Mouse (Mus musculus): Measurements from ENCODE around the gene Nup107. TPM values are rescaled to one million over a fixed set of nuclear protein-coding genes. Genes with fewer than 3 reads are reported as not detected.
"Not testable (repeated sequence)": the region's sequence is repeated elsewhere in the genome, so short reads cannot be mapped to it uniquely, and the experiment has no call there.

The Nup107 gene
- polyA plus RNA-seq, 1 experiment from 2014 or later, result 30.0 TPM

DNA sequence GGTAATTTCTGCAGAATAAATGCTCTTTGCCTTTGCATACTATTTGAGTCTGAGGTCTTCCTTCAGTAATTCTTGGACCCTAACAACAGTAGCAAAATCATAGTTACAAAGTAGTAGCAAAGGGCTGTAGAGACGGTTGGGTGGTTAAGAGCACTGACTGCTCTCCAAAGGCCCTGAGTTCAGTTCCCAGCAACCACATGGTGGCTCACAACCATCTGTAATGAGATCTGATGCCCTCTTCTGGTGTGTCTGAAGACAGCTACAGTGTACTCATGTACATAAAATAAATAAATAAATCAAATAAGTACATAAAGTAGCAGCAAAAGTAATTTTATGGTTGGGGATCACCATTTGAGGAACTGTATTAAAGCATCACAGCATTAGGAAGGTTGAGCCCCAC lies 76.9 kb downstream of the Nup107 start:
- not testable (repeated sequence) for H3K4me3 ChIP-seq (ENCODE audit: low read depth, low read length); H3K36me3 ChIP-seq (ENCODE audit: control insufficient read depth, insufficient read depth); H3K27ac ChIP-seq (ENCODE audit: low read length); H3K4me1 ChIP-seq (ENCODE audit: control insufficient read depth, low read depth, low read length); ATAC-seq (ENCODE audit: low read depth); H3K4me2 ChIP-seq (ENCODE audit: low read depth, low read length); H3K27me3 ChIP-seq (ENCODE audit: control insufficient read depth, insufficient read depth, low read depth, low read length); H3K9ac ChIP-seq (ENCODE audit: low read depth, low read length); H3K9me3 ChIP-seq (replicated peaks; ENCODE audit: control insufficient read depth, low read length)
- WGBS (ENCODE audit: insufficient replicate concordance), result 65% methylated on average over 1 of the region's 1 CpGs

DNA sequence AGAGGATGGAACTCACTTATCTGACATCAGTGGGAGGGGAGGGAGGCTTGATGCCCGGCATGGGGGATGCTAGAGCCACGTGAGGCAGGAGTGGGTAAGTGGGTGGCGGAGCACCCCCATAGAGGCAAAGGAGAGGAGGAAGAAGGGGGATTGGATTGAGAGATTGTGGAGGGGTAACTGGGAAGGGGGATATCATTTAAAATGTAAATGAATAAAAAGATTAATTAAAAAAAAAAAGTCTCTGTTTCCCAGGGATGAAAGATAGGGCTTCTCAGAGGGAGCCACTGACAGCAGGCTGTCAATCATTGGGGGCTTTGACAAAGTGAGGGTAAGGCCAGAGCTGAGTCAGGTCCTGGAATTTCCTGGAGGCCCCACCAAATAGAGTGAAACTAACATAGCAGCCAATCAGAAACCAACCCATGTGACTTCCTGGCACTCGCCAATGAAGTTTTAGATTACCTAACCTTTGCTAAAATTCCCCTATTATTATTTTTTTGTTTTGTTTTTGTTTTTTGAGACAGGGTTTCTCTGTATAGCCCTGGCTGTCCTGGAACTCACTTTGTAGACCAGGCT lies 77.5 kb downstream of the Nup107 start:
- Histone ChIP-seq H3K4me1 (ENCODE audit: control insufficient read depth, low read depth, low read length) (peaks cover 8% of the 10 kb centered on the region), H3K27me3 (ENCODE audit: control insufficient read depth, insufficient read depth, low read depth, low read length) (no peaks in the 10 kb centered on the region), H3K27ac (ENCODE audit: low read length) (no peak overlapping the region), H3K9me3 (replicated peaks; ENCODE audit: control insufficient read depth, low read length) (no peaks in the 10 kb centered on the region), H3K9ac (ENCODE audit: low read depth, low read length) (no peak overlapping the region), H3K4me3 (ENCODE audit: low read depth, low read length) (no peak overlapping the region), H3K4me2 (ENCODE audit: low read depth, low read length) (no peak overlapping the region), H3K36me3 (ENCODE audit: control insufficient read depth, insufficient read depth) (no peaks in the 10 kb centered on the region)
- no peak for ATAC-seq (ENCODE audit: low read depth)
- WGBS (ENCODE audit: insufficient replicate concordance), result 42% methylated on average over 4 of the region's 4 CpGs

DNA sequence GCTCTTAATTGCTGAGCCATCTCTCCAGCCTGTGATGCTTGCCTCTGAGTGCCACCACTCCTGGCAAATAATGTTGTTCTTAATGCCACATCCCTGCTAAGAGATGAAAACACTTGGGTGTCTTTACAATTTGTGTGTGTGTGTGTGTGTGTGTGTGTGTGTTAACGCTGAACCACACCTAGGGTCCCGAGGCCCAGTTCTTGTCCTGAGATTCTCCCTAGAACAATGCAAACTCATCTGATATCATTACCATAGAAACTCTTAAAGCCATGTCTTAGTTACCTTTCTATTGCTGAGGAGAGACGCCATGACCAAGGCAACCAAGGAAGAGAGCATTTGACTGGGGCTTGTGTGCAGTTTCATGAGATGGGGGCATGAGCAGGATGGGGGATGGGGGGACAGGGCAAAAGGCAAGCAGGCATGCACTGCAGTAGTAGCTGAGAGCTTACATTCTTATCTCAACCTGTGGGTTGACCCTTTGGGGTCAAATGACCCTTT lies 78.4 kb downstream of the Nup107 start:
- H3K27ac ChIP-seq (ENCODE audit: low read length), result no peak overlapping the region
- H3K27me3 ChIP-seq (ENCODE audit: control insufficient read depth, insufficient read depth, low read depth, low read length), result no peaks in the 10 kb centered on the region
- H3K4me1 ChIP-seq (ENCODE audit: control insufficient read depth, low read depth, low read length), result peaks cover 8% of the 10 kb centered on the region
- no peaks in the 10 kb centered on the region for H3K9me3 ChIP-seq (replicated peaks; ENCODE audit: control insufficient read depth, low read length)
- no peak overlapping the region for H3K4me2 ChIP-seq (ENCODE audit: low read depth, low read length)
- no peak overlapping the region for H3K4me3 ChIP-seq (ENCODE audit: low read depth, low read length)
- H3K36me3 ChIP-seq (ENCODE audit: control insufficient read depth, insufficient read depth), result no peaks in the 10 kb centered on the region
- no peak overlapping the region for H3K9ac ChIP-seq (ENCODE audit: low read depth, low read length)
- WGBS (ENCODE audit: insufficient replicate concordance), result 64% methylated on average over 3 of the region's 3 CpGs
- ATAC-seq (ENCODE audit: low read depth), result no peak

DNA sequence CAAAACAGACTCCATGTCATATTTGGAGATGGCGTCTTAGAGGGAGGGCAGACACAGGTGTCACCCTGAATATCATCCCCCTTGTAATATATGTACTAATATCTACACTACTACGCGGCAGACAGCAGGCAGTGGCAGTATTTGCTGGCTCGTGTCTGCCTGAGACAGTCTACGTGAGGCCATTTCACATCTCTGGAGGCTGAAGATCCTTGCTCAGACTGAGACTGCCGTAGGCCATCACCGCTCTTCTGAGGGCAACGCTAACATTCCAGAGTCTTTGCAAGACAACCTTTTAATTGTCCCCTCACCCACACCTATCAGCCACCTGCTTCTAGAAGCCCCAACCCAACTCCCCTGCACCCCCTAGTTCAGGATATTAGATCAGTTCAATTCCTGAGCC lies 79.0 kb downstream of the Nup107 start:
- Histone ChIP-seq H3K4me2 (ENCODE audit: low read depth, low read length) (no peak overlapping the region), H3K4me1 (ENCODE audit: control insufficient read depth, low read depth, low read length) (peaks cover 12% of the 10 kb centered on the region), H3K9me3 (replicated peaks; ENCODE audit: control insufficient read depth, low read length) (no peaks in the 10 kb centered on the region), H3K4me3 (ENCODE audit: low read depth, low read length) (no peak overlapping the region), H3K9ac (ENCODE audit: low read depth, low read length) (no peak overlapping the region), H3K27me3 (ENCODE audit: control insufficient read depth, insufficient read depth, low read depth, low read length) (no peaks in the 10 kb centered on the region), H3K36me3 (ENCODE audit: control insufficient read depth, insufficient read depth) (no peaks in the 10 kb centered on the region; the same call in 1 of the 2 replicates), H3K27ac (ENCODE audit: low read length) (no peak overlapping the region)
- 85% methylated on average over 8 of the region's 8 CpGs for WGBS (ENCODE audit: insufficient replicate concordance)
- ATAC-seq (ENCODE audit: low read depth), result no peak

- Histone ChIP-seq H3K4me3 (ENCODE audit: low read depth, low read length) (no peak overlapping the region), H3K27ac (ENCODE audit: low read length) (no peak overlapping the region), H3K36me3 (ENCODE audit: control insufficient read depth, insufficient read depth) (no peaks in the 10 kb centered on the region; the same call in 1 of the 2 replicates), H3K9ac (ENCODE audit: low read depth, low read length) (no peak overlapping the region), H3K27me3 (ENCODE audit: control insufficient read depth, insufficient read depth, low read depth, low read length) (no peaks in the 10 kb centered on the region), H3K9me3 (replicated peaks; ENCODE audit: control insufficient read depth, low read length) (no peaks in the 10 kb centered on the region), H3K4me2 (ENCODE audit: low read depth, low read length) (no peak overlapping the region), H3K4me1 (ENCODE audit: control insufficient read depth, low read depth, low read length) (peaks cover 12% of the 10 kb centered on the region)
- 74% methylated on average over 9 of the region's 9 CpGs for WGBS (ENCODE audit: insufficient replicate concordance)
- no peak for ATAC-seq (ENCODE audit: low read depth)
Measured at GRCm38 (mm10) chr10:117712871-117713270, 79.6 kb downstream of the Nup107 start.

- ATAC-seq (ENCODE audit: low read depth), result no peak
- no peak overlapping the region for H3K4me3 ChIP-seq (ENCODE audit: low read depth, low read length)
- no peaks in the 10 kb centered on the region for H3K9me3 ChIP-seq (replicated peaks; ENCODE audit: control insufficient read depth, low read length)
- H3K4me2 ChIP-seq (ENCODE audit: low read depth, low read length), result no peak overlapping the region
- no peaks in the 10 kb centered on the region; the same call in 1 of the 2 replicates for H3K36me3 ChIP-seq (ENCODE audit: control insufficient read depth, insufficient read depth)
- WGBS (ENCODE audit: insufficient replicate concordance), result 71% methylated on average over 9 of the region's 9 CpGs
- H3K27me3 ChIP-seq (ENCODE audit: control insufficient read depth, insufficient read depth, low read depth, low read length), result no peaks in the 10 kb centered on the region
- no peak overlapping the region for H3K9ac ChIP-seq (ENCODE audit: low read depth, low read length)
- no peak overlapping the region for H3K27ac ChIP-seq (ENCODE audit: low read length)
- peaks cover 10% of the 10 kb centered on the region for H3K4me1 ChIP-seq (ENCODE audit: control insufficient read depth, low read depth, low read length)
Measured at GRCm38 (mm10) chr10:117712191-117712754, 80.2 kb downstream of the Nup107 start.

- no peaks in the 10 kb centered on the region for H3K9me3 ChIP-seq (replicated peaks; ENCODE audit: control insufficient read depth, low read length)
- no peaks in the 10 kb centered on the region for H3K27me3 ChIP-seq (ENCODE audit: control insufficient read depth, insufficient read depth, low read depth, low read length)
- peak overlapping the region; percentile 82 for H3K4me2 ChIP-seq (ENCODE audit: low read depth, low read length)
- H3K27ac ChIP-seq (ENCODE audit: low read length), result peak overlapping the region; percentile 81
- 67% methylated on average over 5 of the region's 5 CpGs for WGBS (ENCODE audit: insufficient replicate concordance)
- peak overlapping the region; percentile 72 for H3K9ac ChIP-seq (ENCODE audit: low read depth, low read length)
- peaks cover 12% of the 10 kb centered on the region for H3K4me1 ChIP-seq (ENCODE audit: control insufficient read depth, low read depth, low read length)
- H3K36me3 ChIP-seq (ENCODE audit: control insufficient read depth, insufficient read depth), result peaks cover 5% of the 10 kb centered on the region
- ATAC-seq (ENCODE audit: low read depth), result no peak
- H3K4me3 ChIP-seq (ENCODE audit: low read depth, low read length), result peak overlapping the region; percentile 73
Measured at GRCm38 (mm10) chr10:117711408-117711807, 81.1 kb downstream of the Nup107 start.

DNA sequence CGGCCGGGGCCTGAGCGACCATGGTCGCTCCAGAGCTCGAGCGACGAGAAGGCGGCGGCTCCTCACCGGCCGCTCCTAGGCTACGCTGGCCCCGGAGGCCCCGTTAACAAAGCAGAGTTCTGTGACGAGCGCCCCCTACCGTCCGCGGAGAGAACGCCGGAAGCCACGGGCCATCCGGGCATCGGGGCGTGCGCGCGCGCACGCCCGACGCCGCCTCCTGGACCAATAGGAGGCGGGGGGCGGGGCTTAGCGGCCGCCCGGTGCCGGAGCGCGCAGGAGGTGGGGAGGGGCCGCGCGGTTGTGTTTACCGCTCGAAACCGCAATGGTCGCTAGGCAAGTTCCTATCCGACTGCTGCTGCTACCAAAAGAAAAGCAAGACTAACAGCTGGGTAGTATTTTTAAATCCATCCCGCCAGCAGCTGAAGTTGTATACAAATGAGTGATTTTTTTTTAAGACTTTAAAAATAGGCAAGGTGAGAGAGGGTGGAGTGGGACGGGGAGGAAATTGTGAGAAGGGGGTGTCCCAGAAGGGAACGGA lies 81.8 kb downstream of the Nup107 start, which contains the start of gene Mdm2:
Gene Mdm2 (minus strand): TSS at position 155 of the 538 bp plus-strand sequence.
- peak within 1 kb of the TSS; percentile 91 for H3K9ac ChIP-seq (ENCODE audit: low read depth, low read length)
- no peaks in the 10 kb centered on the region for H3K27me3 ChIP-seq (ENCODE audit: control insufficient read depth, insufficient read depth, low read depth, low read length)
- peak within 1 kb of the TSS; percentile 93 for H3K27ac ChIP-seq (ENCODE audit: low read length)
- peak within 1 kb of the TSS; percentile 73 for H3K4me3 ChIP-seq (ENCODE audit: low read depth, low read length)
- peak; percentile 89 for ATAC-seq (ENCODE audit: low read depth)
- H3K4me2 ChIP-seq (ENCODE audit: low read depth, low read length), result peak within 1 kb of the TSS; percentile 82
- peaks cover 12% of the 10 kb centered on the region for H3K4me1 ChIP-seq (ENCODE audit: control insufficient read depth, low read depth, low read length)
- peaks cover 5% of the 10 kb centered on the region for H3K36me3 ChIP-seq (ENCODE audit: control insufficient read depth, insufficient read depth)
- under 1% methylated on average over 52 of the region's 52 CpGs for WGBS (ENCODE audit: insufficient replicate concordance)
- H3K9me3 ChIP-seq (replicated peaks; ENCODE audit: control insufficient read depth, low read length), result no peaks in the 10 kb centered on the region

GRCm38 (mm10) chr10:117709930-117710603 lies 82.4 kb downstream of the Nup107 start:
- Histone ChIP-seq H3K27ac (ENCODE audit: low read length) (peak overlapping the region; percentile 93), H3K36me3 (ENCODE audit: control insufficient read depth, insufficient read depth) (peaks cover 11% of the 10 kb centered on the region), H3K9ac (ENCODE audit: low read depth, low read length) (peak overlapping the region; percentile 91), H3K4me1 (ENCODE audit: control insufficient read depth, low read depth, low read length) (peaks cover 12% of the 10 kb centered on the region), H3K4me3 (ENCODE audit: low read depth, low read length) (peak overlapping the region; percentile 73), H3K27me3 (ENCODE audit: control insufficient read depth, insufficient read depth, low read depth, low read length) (no peaks in the 10 kb centered on the region), H3K4me2 (ENCODE audit: low read depth, low read length) (peak overlapping the region; percentile 72), H3K9me3 (replicated peaks; ENCODE audit: control insufficient read depth, low read length) (no peaks in the 10 kb centered on the region)
- under 1% methylated on average over 60 of the region's 71 CpGs for WGBS (ENCODE audit: insufficient replicate concordance)
- peak; percentile 77 for ATAC-seq (ENCODE audit: low read depth)

All from liver, embryonic 16.5 days (tissue).